Mouse (Mus musculus) spleen, adult 2 months (tissue): ENCODE data around the gene Ankub1. TPM values are rescaled to one million over a fixed set of nuclear protein-coding genes. Genes with fewer than 3 reads are reported as not detected.
A peak's percentile ranks its signal among the peaks of the same experiment; 100 is the strongest.

Experiments used
- DNase-seq, 2 experiments: peaks; one replicate each; pipeline versions ENCODE4 v3.0.0 to v3.0.0-alpha.2; 2012 to 2021; ENCODE audit warnings: low spot score in 2 of 2, low read depth in 1 of 2
- H3K27ac ChIP-seq: fragments of 200-500 bp; 2 replicates; pipeline ENCODE4 v1.5.1; 2012; ENCODE audit warnings: low read length, inconsistent platforms; ENCODE audit not compliant: insufficient read depth
- H3K27me3 ChIP-seq: fragments of 200-500 bp; 2 replicates; pipeline ENCODE4 v1.6.1; 2012; ENCODE audit warnings: mild to moderate bottlenecking, moderate library complexity, low read length, inconsistent platforms; ENCODE audit not compliant: control insufficient read depth, insufficient read depth
- H3K36me3 ChIP-seq: fragments of 200-500 bp; 2 replicates; pipeline ENCODE4 v1.6.1; 2012; ENCODE audit warnings: mild to moderate bottlenecking, low read length, inconsistent platforms; ENCODE audit not compliant: control insufficient read depth, insufficient read depth
- H3K4me1 ChIP-seq: fragments of 200-500 bp; 2 replicates; pipeline ENCODE4 v1.6.1; 2011; ENCODE audit warnings: inconsistent platforms; ENCODE audit not compliant: control insufficient read depth, insufficient read depth, insufficient read length
- H3K4me3 ChIP-seq: fragments of 200-500 bp; 2 replicates; pipeline ENCODE4 v1.5.1; 2011; ENCODE audit warnings: mild to moderate bottlenecking, inconsistent platforms; ENCODE audit not compliant: insufficient read depth, insufficient read length; ENCODE audit errors: extremely low read depth
- CTCF ChIP-seq: fragments of 200-500 bp; IDR thresholded peaks from 2 replicates; pipeline ENCODE4 v1.5.1; 2011; ENCODE audit warnings: mild to moderate bottlenecking, inconsistent platforms; ENCODE audit not compliant: insufficient read depth, insufficient read length, insufficient replicate concordance; ENCODE audit errors: extremely low read depth
- POLR2A ChIP-seq: fragments of 200-500 bp; IDR thresholded peaks from 2 replicates; pipeline ENCODE4 v1.6.1; 2011; ENCODE audit warnings: low read depth, low read length, inconsistent platforms
- WGBS: fragments of 180-500 bp; shearing (Covaris S2); methylation state at CpG from one replicate; pipeline ENCODE4 v1.1.7; 2018; 5-methylcytosine and 5-hydroxymethylcytosine counted together
- polyA plus RNA-seq: library from polyadenylated mRNA; depleted of rRNA; stranded (reverse); fragments of >200 nt; gene quantifications from 2 replicates; pipeline ENCODE4 v1.2.3, GENCODE M21; 2012

The Ankub1 gene
- polyA plus RNA-seq, 1 experiment, result not detected

DNA sequence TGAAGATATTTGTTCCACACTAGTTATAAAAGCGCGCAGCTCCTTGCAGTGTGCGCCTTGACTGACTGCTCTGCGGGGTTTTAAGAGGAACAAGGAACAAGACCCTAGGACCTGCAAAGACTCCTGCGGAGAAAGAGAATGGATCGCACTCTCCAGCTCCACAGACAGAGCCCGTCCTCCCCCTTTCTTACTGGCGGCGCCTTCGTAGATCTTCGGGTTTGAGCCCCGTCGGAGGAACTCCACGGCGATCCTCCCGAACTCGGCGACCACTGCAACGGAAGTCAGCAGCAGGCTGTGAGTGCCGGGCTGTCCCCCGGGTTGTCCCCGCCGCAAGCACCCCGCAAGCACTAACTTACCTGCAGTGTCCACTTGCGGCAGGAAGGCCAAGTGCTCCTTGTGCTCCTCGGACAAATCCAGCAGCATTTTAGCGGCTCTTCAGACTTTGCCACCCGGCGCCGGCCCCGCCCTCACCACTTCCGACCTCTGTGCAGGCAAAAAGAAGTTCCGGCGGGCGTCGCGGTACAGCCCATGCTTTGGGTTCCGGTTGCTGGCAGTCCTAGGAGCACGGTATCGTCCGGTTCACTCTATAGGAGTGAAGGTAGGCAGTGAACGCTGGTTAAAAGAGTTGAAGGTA lies 41.3 kb downstream of the Ankub1 start, which contains the start of gene Commd2:
Gene Commd2 (minus strand): TSS at position 485 of the 634 bp plus-strand sequence.
- peak; percentile 69 to 81 for DNase-seq
- TF ChIP-seq CTCF, result no peak
- TF ChIP-seq POLR2A, result peak; percentile 60
- Histone ChIP-seq H3K4me3 (peak within 1 kb of the TSS; percentile 88), H3K27ac (peak within 1 kb of the TSS; percentile 75), H3K27me3 (0 out of 2 replicates have a peak, but pooled peaks cover 2% of the 10 kb centered on the region), H3K36me3 (peaks cover 4% of the 10 kb centered on the region), H3K4me1 (no peaks in the 10 kb centered on the region)
- whole genome bisulfite sequencing, result 1% methylated on average over 42 of the region's 42 CpGs

DNA sequence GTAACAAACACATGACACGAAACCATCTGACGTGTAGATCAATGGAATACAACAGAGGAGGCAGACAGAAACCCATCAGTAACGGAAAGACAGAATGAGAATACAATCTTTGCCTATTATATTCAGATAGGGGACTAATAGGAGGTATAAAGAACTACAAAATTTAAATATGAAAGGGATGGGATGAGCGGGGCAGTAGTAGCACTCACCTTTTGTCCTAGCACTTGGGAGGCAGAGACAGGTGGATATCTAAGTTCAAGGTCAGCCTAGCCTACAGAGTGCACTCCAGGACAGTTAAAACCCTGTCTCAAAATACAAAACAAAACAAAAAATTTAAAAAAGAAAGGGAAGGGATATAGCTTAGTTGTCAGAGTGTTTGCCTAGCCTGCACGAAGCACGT lies 49.4 kb downstream of the Ankub1 start:
- 90% methylated on average over 6 of the region's 6 CpGs for WGBS
- H3K4me3 ChIP-seq, result no peak overlapping the region
- TF ChIP-seq POLR2A, result no peak
- TF ChIP-seq CTCF, result no peak

DNA sequence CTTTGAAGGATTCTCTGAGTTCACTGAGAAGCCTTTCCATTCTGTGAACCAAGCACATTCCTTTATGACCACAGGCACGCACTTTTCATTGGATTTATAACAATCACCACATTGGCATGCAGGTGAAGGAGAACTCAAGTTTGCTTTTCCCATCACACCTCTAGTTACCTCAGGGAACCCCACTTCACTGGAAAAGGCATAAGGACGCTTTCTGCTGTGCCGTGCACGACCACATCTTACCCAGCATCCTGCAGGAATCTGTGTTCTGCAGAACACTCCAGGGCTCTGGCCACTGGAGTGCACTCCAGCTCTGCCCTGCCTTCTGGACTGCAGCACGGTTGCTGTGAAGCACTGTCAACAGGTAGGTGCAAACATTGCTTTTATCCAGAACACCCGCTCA lies 55.0 kb downstream of the Ankub1 start:
- Histone ChIP-seq H3K27me3 (no peaks in the 10 kb centered on the region), H3K4me1 (no peaks in the 10 kb centered on the region), H3K36me3 (no peaks in the 10 kb centered on the region), H3K4me3 (no peak overlapping the region), H3K27ac (no peak overlapping the region)
- no peak for DNase-seq
- 84% methylated on average over 6 of the region's 6 CpGs for WGBS
- no peak for TF ChIP-seq CTCF

More for the DNA sequence above, 49.4 kb downstream of the Ankub1 start:
- no peak overlapping the region for H3K27ac ChIP-seq
- no peaks in the 10 kb centered on the region for H3K4me1 ChIP-seq
- no peaks in the 10 kb centered on the region for H3K27me3 ChIP-seq
- no peak for DNase-seq
- H3K36me3 ChIP-seq, result peaks cover 12% of the 10 kb centered on the region

DNA sequence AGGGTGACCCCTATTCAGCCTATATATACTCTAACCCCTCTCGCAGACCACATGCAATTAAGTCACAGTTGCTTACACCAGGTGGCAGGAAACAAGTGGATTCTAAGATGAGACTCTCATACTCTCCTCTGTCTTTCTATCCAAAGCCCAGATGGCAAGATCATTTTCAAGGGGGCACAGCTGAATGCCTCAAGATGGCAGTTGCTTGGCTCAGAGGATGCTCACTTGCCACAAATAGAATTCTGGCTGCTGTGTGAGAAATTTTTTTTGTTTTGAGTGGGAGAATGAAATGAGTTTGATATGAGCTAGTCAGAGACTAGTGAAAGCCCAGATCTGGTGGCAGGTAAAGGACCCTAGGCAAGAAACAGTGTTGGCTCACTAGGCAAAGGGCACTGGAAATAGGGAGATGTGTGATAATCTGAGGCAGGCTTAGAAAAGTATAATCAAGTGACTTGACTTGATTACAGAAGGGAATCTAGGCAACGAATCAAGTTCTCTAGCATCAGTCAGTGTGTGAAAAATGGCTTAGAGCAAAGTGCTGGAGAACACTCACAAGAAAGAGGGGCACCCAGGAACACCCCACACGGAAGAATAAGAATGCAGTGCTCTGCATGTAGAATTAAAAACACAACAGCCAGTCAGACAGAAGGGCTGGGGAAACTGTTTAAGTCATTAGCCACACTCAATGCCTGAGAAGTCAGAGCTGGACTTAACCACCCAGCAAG lies 57.7 kb downstream of the Ankub1 start:
- DNase-seq, result no peak
- H3K4me3 ChIP-seq, result no peak overlapping the region
- 85% methylated on average over 3 of the region's 3 CpGs for WGBS
- no peak overlapping the region for H3K27ac ChIP-seq
- TF ChIP-seq POLR2A, result no peak
- no peak for TF ChIP-seq CTCF
- H3K4me1 ChIP-seq, result no peaks in the 10 kb centered on the region
- no peaks in the 10 kb centered on the region for H3K27me3 ChIP-seq
- H3K36me3 ChIP-seq, result no peaks in the 10 kb centered on the region

DNA sequence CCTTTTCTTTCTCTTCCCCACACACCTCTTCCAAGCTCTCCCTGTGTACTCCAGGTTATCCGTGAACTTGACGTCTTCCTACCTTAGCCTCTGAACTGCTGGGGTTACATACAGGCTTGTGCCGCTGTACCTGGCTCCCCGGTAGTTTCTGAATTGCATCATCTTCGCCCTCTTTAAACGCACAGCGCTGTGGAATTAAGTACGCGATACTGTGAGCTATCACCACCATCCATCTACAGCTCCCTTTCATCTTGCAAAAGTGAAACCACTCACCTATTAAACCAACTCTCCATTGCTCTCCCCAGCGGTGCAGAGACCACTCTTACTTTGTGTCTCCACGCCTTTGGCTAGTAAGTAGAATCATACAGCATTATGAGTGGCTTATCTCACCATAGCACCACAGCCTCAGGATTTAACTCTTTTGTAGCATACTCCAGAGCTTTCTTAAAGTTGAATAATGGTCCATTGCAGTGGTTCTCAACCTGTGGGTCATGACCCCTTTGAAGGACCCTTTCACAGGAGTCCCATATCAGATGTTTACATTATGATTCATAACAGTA lies 65.6 kb downstream of the Ankub1 start:
- H3K4me3 ChIP-seq, result no peak overlapping the region
- H3K36me3 ChIP-seq, result no peaks in the 10 kb centered on the region
- H3K4me1 ChIP-seq, result no peaks in the 10 kb centered on the region
- WGBS, result 88% methylated on average over 11 of the region's 11 CpGs
- no peak overlapping the region for H3K27ac ChIP-seq
- TF ChIP-seq POLR2A (no peak), CTCF (no peak)
- DNase-seq, result no peak
- H3K27me3 ChIP-seq, result no peaks in the 10 kb centered on the region

DNA sequence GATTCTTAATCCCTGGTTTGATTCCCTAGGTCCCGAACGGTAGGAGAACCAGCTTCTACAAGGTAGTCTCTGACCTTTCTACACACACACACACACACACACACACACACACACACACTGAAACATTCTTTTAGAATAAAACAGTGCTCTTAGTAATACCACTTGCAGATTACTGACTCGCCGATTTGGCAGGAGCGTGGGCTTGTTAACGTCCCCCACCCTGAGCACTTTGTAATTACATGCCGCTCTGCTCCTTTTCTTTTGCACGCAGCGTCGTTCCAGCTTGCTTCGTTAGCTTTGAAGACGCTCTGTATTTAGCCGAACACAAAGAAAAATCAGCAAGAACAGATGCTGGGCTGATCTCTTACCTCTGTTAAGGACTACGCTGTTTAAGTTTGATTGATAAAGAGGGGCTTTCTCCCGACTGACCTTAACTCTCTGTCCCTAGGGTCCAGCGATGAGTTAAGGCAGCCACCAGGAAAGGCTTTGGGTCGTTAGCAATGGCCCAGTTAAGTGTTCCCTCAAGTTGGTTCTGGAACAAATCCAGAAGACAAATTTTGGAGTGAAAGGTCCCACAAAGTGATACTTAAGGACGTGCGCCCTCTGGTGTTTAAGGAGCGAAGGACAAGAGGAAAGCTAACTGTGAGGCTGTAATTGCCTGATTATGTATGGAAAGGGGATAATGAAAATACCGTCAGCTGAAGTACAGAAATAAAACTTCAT lies 67.2 kb downstream of the Ankub1 start:
- H3K27me3 ChIP-seq, result no peaks in the 10 kb centered on the region
- no peaks in the 10 kb centered on the region for H3K4me1 ChIP-seq
- H3K4me3 ChIP-seq, result no peak overlapping the region
- no peak overlapping the region for H3K27ac ChIP-seq
- H3K36me3 ChIP-seq, result no peaks in the 10 kb centered on the region
- WGBS, result 42% methylated on average over 21 of the region's 21 CpGs
- DNase-seq, result peak; percentile 9 to 11
- TF ChIP-seq POLR2A (no peak), CTCF (peak; percentile 43; the same call in 1 of the 2 replicates)
